Mouse (Mus musculus) kidney, adult 2 months (tissue): ENCODE measurements around the gene Noc4l.

Source experiments
- CTCF ChIP-seq: fragments of 200-500 bp; conservative IDR thresholded peaks from 2 replicates; pipeline ENCODE4 v1.5.1; 2011; ENCODE audit warnings: low read depth, mild to moderate bottlenecking, control low read depth, low read length, moderate library complexity, mixed read lengths; ENCODE audit not compliant: insufficient read depth, insufficient read length
- POLR2A ChIP-seq: fragments of 200-500 bp; IDR thresholded peaks from one replicate; pipeline ENCODE4 v1.6.1; 2011; ENCODE audit warnings: low read depth, low read length, control low read depth

GRCm38 (mm10) chr5:110609425-110609824, 43.8 kb downstream of the Noc4l start:
- no peak for TF ChIP-seq CTCF
- no peak for TF ChIP-seq POLR2A
